Mouse (Mus musculus) liver, postnatal 0 days (tissue): ENCODE measurements at regions not wholly inside any gene's neighbourhood (a gene's known extent, or its start where the extent isn't known, plus 50 kb on each side); places are given as distances from the start of the nearest gene placed in this dataset.

ENCODE experiments used
- ATAC-seq: fragments of 200-750 bp; cut with Nextera tagmentation; 2 replicates; pipeline ENCODE4 v1.8.0; 2017; ENCODE audit warnings: mild to moderate bottlenecking, moderate library complexity
- DNase-seq: peaks from one replicate; pipeline ENCODE4 v3.0.0-alpha.2; 2016
- H3K27ac ChIP-seq: fragments of 300-500 bp; sonication (generic); 2 replicates; pipeline ENCODE4 v1.5.1; 2014; ENCODE audit warnings: antibody characterized with exemption, moderate library complexity, mild to moderate bottlenecking, low read depth
- H3K27me3 ChIP-seq: fragments of 300-500 bp; sonication (generic); 2 replicates; pipeline ENCODE4 v1.6.1; 2014; ENCODE audit warnings: low read length, control low read depth, mixed read lengths; ENCODE audit not compliant: insufficient read depth
- H3K36me3 ChIP-seq: fragments of 300-500 bp; sonication (generic); replicated peaks from 2 replicates; pipeline ENCODE4 v1.6.1; 2014; ENCODE audit warnings: mild to moderate bottlenecking, control low read depth, low read length, moderate library complexity, mixed read lengths; ENCODE audit not compliant: insufficient read depth
- H3K4me1 ChIP-seq: fragments of 300-500 bp; sonication (generic); 2 replicates; pipeline ENCODE4 v1.6.1; 2014; ENCODE audit warnings: antibody characterized with exemption, mild to moderate bottlenecking, control low read depth; ENCODE audit not compliant: insufficient read depth
- H3K4me2 ChIP-seq: fragments of 300-500 bp; sonication (generic); 2 replicates; pipeline ENCODE4 v1.6.1; 2014; ENCODE audit warnings: low read depth, mild to moderate bottlenecking, low read length, moderate library complexity, mixed read lengths
- H3K4me3 ChIP-seq: fragments of 300-500 bp; sonication (generic); 2 replicates; pipeline ENCODE4 v1.5.1; 2014; ENCODE audit warnings: low read depth, low read length
- H3K9ac ChIP-seq: fragments of 300-500 bp; sonication (generic); replicated peaks from 2 replicates; pipeline ENCODE4 v1.6.1; 2014; ENCODE audit warnings: mild to moderate bottlenecking, moderate library complexity
- H3K9me3 ChIP-seq: fragments of 300-500 bp; sonication (generic); 2 replicates; pipeline ENCODE4 v1.6.1; 2016; ENCODE audit warnings: mild to moderate bottlenecking, control low read depth, low read length, mixed read lengths
- CTCF ChIP-seq: sonication (generic); IDR thresholded peaks from 2 replicates; pipeline ENCODE4 v1.5.1; 2016; ENCODE audit warnings: antibody characterized with exemption, low read depth
- EP300 ChIP-seq: IDR thresholded peaks from 2 replicates; pipeline ENCODE4 v1.6.1; 2016; ENCODE audit warnings: antibody characterized with exemption, low read depth, mild to moderate bottlenecking
- WGBS: fragments of 180-500 bp; shearing (Covaris S2); extraction: QIAGEN DNeasy Blood & Tissue Kit; methylation state at CpG from one replicate; pipeline ENCODE4 v1.1.7; 2014; ENCODE audit not compliant: insufficient replicate concordance; 5-methylcytosine and 5-hydroxymethylcytosine counted together

DNA sequence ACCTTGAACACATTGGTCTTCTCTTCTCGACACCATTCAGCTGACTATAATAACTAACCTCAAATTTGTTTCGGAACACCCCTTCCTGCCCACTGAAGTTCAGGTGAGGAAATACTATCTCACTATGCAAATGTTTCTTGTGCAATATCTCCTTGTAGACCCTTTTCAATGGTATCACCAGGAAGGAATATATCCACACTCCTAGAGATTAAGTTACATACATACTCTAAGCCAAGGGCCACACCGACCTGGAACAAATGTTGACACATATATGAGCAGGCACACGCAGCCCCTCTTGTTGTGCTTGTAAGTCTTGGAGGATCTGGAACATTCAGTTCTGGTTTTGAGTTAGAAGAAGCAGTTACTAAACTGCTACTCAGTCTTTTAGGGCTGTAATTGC lies 303.7 kb downstream of the Tpbg start:
- no peaks in the 10 kb centered on the region for H3K4me1 ChIP-seq
- ATAC-seq (no peak), DNase-seq (no peak)
- H3K4me3 ChIP-seq, result no peak overlapping the region
- no peaks in the 10 kb centered on the region for H3K27me3 ChIP-seq
- no peak overlapping the region for H3K4me2 ChIP-seq
- WGBS, result 80% methylated on average over 4 of the region's 4 CpGs
- no peak overlapping the region for H3K27ac ChIP-seq
- H3K9ac ChIP-seq, result no peak overlapping the region
- no peaks in the 10 kb centered on the region for H3K9me3 ChIP-seq
- no peaks in the 10 kb centered on the region for H3K36me3 ChIP-seq
- TF ChIP-seq EP300 (no peak), CTCF (no peak)

- no peak overlapping the region for H3K9ac ChIP-seq
- H3K9me3 ChIP-seq, result no peaks in the 10 kb centered on the region
- no peaks in the 10 kb centered on the region for H3K27me3 ChIP-seq
- no peak for ATAC-seq
- 87% methylated on average over 1 of the region's 1 CpGs for WGBS
- no peak overlapping the region for H3K4me2 ChIP-seq
- H3K36me3 ChIP-seq, result no peaks in the 10 kb centered on the region
- no peak for DNase-seq
- no peak overlapping the region for H3K4me3 ChIP-seq
- no peak for TF ChIP-seq EP300
- TF ChIP-seq CTCF, result no peak
- no peaks in the 10 kb centered on the region for H3K4me1 ChIP-seq
- no peak overlapping the region for H3K27ac ChIP-seq
Measured at GRCm38 (mm10) chr9:86160316-86160715, 304.4 kb downstream of the Ube2cbp start.

GRCm38 (mm10) chr9:86166362-86167067 lies 298.2 kb downstream of the Ube2cbp start:
- Histone ChIP-seq H3K27ac (no peak overlapping the region), H3K9ac (no peak overlapping the region), H3K4me3 (no peak overlapping the region), H3K4me2 (no peak overlapping the region), H3K4me1 (no peaks in the 10 kb centered on the region), H3K9me3 (no peaks in the 10 kb centered on the region), H3K36me3 (no peaks in the 10 kb centered on the region), H3K27me3 (no peaks in the 10 kb centered on the region)
- 61% methylated on average over 3 of the region's 3 CpGs for WGBS
- ATAC-seq (no peak), DNase-seq (no peak)
- TF ChIP-seq CTCF (no peak), EP300 (no peak)

- no peak overlapping the region for H3K27ac ChIP-seq
- H3K9me3 ChIP-seq, result no peaks in the 10 kb centered on the region
- no peak for ATAC-seq
- TF ChIP-seq EP300 (no peak), CTCF (no peak)
- WGBS, result 63% methylated on average over 2 of the region's 2 CpGs
- H3K27me3 ChIP-seq, result no peaks in the 10 kb centered on the region
- no peak overlapping the region for H3K9ac ChIP-seq
- no peak overlapping the region for H3K4me3 ChIP-seq
- H3K4me1 ChIP-seq, result no peaks in the 10 kb centered on the region
- H3K4me2 ChIP-seq, result no peak overlapping the region
- H3K36me3 ChIP-seq, result no peaks in the 10 kb centered on the region
- DNase-seq, result no peak
Measured at GRCm38 (mm10) chr9:86170756-86171155, 294.0 kb downstream of the Ube2cbp start.

- H3K36me3 ChIP-seq, result no peaks in the 10 kb centered on the region
- H3K4me3 ChIP-seq, result no peak overlapping the region
- ATAC-seq (no peak), DNase-seq (no peak)
- H3K4me1 ChIP-seq, result no peaks in the 10 kb centered on the region
- no peak for TF ChIP-seq EP300
- TF ChIP-seq CTCF, result no peak
- H3K9me3 ChIP-seq, result no peaks in the 10 kb centered on the region
- H3K4me2 ChIP-seq, result no peak overlapping the region
- no peak overlapping the region for H3K27ac ChIP-seq
- H3K9ac ChIP-seq, result no peak overlapping the region
- H3K27me3 ChIP-seq, result no peaks in the 10 kb centered on the region
- WGBS, result 64% methylated on average over 11 of the region's 11 CpGs
Measured at GRCm38 (mm10) chr9:86186751-86187747, 277.7 kb downstream of the Ube2cbp start.

- no peak for TF ChIP-seq EP300
- TF ChIP-seq CTCF, result no peak
- Histone ChIP-seq H3K27me3 (no peaks in the 10 kb centered on the region), H3K36me3 (no peaks in the 10 kb centered on the region), H3K4me3 (no peak overlapping the region), H3K27ac (no peak overlapping the region), H3K4me1 (no peaks in the 10 kb centered on the region), H3K9ac (no peak overlapping the region), H3K4me2 (no peak overlapping the region), H3K9me3 (no peaks in the 10 kb centered on the region)
- WGBS, result 19% methylated on average over 2 of the region's 2 CpGs
- no peak for ATAC-seq
- no peak for DNase-seq
Measured at GRCm38 (mm10) chr9:86188873-86189272, 275.9 kb downstream of the Ube2cbp start.
